ENCODE assay signal across 15 mouse cellular contexts in the genomic region with DNA sequence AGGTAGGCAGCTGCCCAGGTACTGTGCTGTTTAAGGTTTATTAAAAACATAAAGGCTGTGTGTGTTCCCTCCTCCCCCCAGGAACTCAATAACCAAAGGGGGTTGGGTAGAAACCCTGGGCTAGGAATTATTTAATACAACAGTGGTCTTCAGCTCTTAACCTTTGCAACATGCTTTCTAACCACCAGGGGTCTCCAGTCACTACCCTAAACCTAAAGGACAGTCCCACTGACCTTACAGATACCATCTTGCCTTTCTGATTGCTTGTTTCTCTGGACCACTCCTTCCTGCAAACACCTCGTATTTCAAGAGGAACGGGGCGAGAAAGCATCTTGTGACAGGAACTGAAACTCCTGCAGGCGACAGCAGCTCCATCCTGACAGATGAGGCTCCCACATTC.
DNase-seq lines count a peak whose midpoint lies in the region; ATAC-seq and TF ChIP-seq lines count a peak whose summit lies in the region.
"Had no signal": no experiment of that assay in that cellular context is flagged by ENCODE, and none has a peak within 500 bp of the region (broad histone marks: within the 10 kb centered on the region; RNA-seq: fewer than 3 reads in every experiment).

No protein-coding gene starts in this region.

- TF ChIP-seq CTCF in liver, embryonic 14.5 days (IDR thresholded peaks at IDR 0.05; ENCODE audit: low read depth): peak; percentile 23; the same call in 1 of the 2 replicates
- peak; percentile 54 for TF ChIP-seq CTCF in Patski (IDR thresholded peaks at IDR 0.05)

- no peaks in the 10 kb centered on the region for H3K36me3 ChIP-seq in liver, embryonic 14.5 days (replicated peaks; ENCODE audit: control insufficient read depth, insufficient read depth, low read depth)
- no peaks in the 10 kb centered on the region for H3K36me3 ChIP-seq in liver, embryonic 11.5 days (ENCODE audit: control insufficient read depth, insufficient read depth, low read length)
- no peaks in the 10 kb centered on the region for H3K36me3 ChIP-seq in embryonic facial prominence, embryonic 10.5 days (replicated peaks)

- WGBS in liver, embryonic 14.5 days (ENCODE audit: insufficient replicate concordance): 50% methylated on average over 4 of the region's 4 CpGs
- 55% methylated on average over 4 of the region's 4 CpGs for WGBS in liver, embryonic 11.5 days
- WGBS in embryonic facial prominence, embryonic 10.5 days: 69% methylated on average over 4 of the region's 4 CpGs

- no peak overlapping the region for H3K9ac ChIP-seq in liver, embryonic 14.5 days (replicated peaks)
- H3K9ac ChIP-seq in liver, embryonic 11.5 days (ENCODE audit: low read depth, low read length): no peak overlapping the region
- H3K9ac ChIP-seq: hindbrain, embryonic 14.5 days had no signal

- no peak overlapping the region for H3K4me3 ChIP-seq in liver, embryonic 14.5 days (ENCODE audit: insufficient read depth in 1 of 2, low read depth in 2 of 2, low read length in 2 of 2)
- no peak overlapping the region for H3K4me3 ChIP-seq in liver, embryonic 11.5 days (ENCODE audit: low read depth, low read length)
- no peak overlapping the region for H3K4me3 ChIP-seq in embryonic facial prominence, embryonic 10.5 days

- H3K9me3 ChIP-seq in liver, embryonic 14.5 days (ENCODE audit: control insufficient read depth, low read length): no peaks in the 10 kb centered on the region
- no peaks in the 10 kb centered on the region for H3K9me3 ChIP-seq in liver, embryonic 11.5 days (ENCODE audit: control insufficient read depth, low read length)
- H3K9me3 ChIP-seq in embryonic facial prominence, embryonic 10.5 days: no peaks in the 10 kb centered on the region

- no peak for TF ChIP-seq EP300 in liver, embryonic 14.5 days (IDR thresholded peaks at IDR 0.05; ENCODE audit: low read depth)

- POLR2A ChIA-PET in Patski (lab: Charles Lee): no interaction called here

- no peaks in the 10 kb centered on the region for H3K27me3 ChIP-seq in liver, embryonic 14.5 days (ENCODE audit: control insufficient read depth, insufficient read depth, low read length)
- no peaks in the 10 kb centered on the region for H3K27me3 ChIP-seq in liver, embryonic 11.5 days (replicated peaks; ENCODE audit: control insufficient read depth, insufficient read depth, low read length)
- peaks cover 51% of the 10 kb centered on the region for H3K27me3 ChIP-seq in Patski
- no peaks in the 10 kb centered on the region for H3K27me3 ChIP-seq in embryonic facial prominence, embryonic 10.5 days (replicated peaks; ENCODE audit: low read depth, poor library complexity, severe bottlenecking)

- no peaks in the 10 kb centered on the region for H3K4me1 ChIP-seq in liver, embryonic 14.5 days (replicated peaks; ENCODE audit: control insufficient read depth in 2 of 2, insufficient read depth in 2 of 2, low read length in 1 of 2)
- H3K4me1 ChIP-seq in liver, embryonic 11.5 days (replicated peaks; ENCODE audit: control insufficient read depth, insufficient read depth, low read length): no peaks in the 10 kb centered on the region
- 0 out of 2 replicates have a peak, but pooled peaks cover 4% of the 10 kb centered on the region for H3K4me1 ChIP-seq in embryonic facial prominence, embryonic 10.5 days

- H3K27ac ChIP-seq in liver, embryonic 14.5 days: no peak overlapping the region
- H3K27ac ChIP-seq in liver, embryonic 11.5 days (ENCODE audit: low read depth, low read length): no peak overlapping the region
- no peak overlapping the region for H3K27ac ChIP-seq in embryonic facial prominence, embryonic 10.5 days (replicated peaks)
- H3K27ac ChIP-seq: hindbrain, embryonic 14.5 days had no signal

- CTCF ChIA-PET in Patski (lab: Charles Lee): interaction anchor here (1.0 kb wide), 1 partner anchor 9 kb away, joined by 3 read pairs; no protein-coding TSS in a partner anchor

- ATAC-seq in liver, embryonic 14.5 days (ENCODE audit: insufficient read depth): no peak
- ATAC-seq in liver, embryonic 11.5 days (replicated peaks; ENCODE audit: low FRiP score): no peak
- no peak for ATAC-seq in Patski
- ATAC-seq: CD4-positive, CD25-positive, alpha-beta regulatory T cell, adult 4 months had no signal

- H3K4me2 ChIP-seq in liver, embryonic 14.5 days (ENCODE audit: low read depth): no peak overlapping the region
- H3K4me2 ChIP-seq in liver, embryonic 11.5 days: no peak overlapping the region
- H3K4me2 ChIP-seq: hindbrain, embryonic 14.5 days had no signal

- in situ Hi-C loops in Patski (cut with MboI; ENCODE audit: low pct_unique_long_range_greater_than_20kb): no loop called here

- DNase-seq in heart, adult 11 months: peak; percentile 27
- no peak for DNase-seq in heart, adult 18-20 months
- DNase-seq in liver, embryonic 14.5 days (ENCODE audit: low read depth in 3 of 3, low spot score in 3 of 3): no peak
- DNase-seq in liver, embryonic 11.5 days (ENCODE audit: low spot score): no peak
- DNase-seq in A20 (ENCODE audit: low read depth, low spot score) (peak; percentile 10), Patski (ENCODE audit: low read depth, low spot score) (no peak)
- DNase-seq in embryonic facial prominence, embryonic 10.5 days (ENCODE audit: low spot score): no peak
- DNase-seq in urinary bladder, postnatal 14 days (ENCODE audit: low spot score): no peak
- DNase-seq: adrenal gland, adult 8-10 months; cerebellum, adult 9-11 months; gastrocnemius, postnatal 25 days; kidney, adult 2 months; kidney, postnatal 4 days had no signal

Comparison
In these comparisons a context has a peak if more than half of its experiments do, and no peak if none do; other contexts are left out.
1. DNase-seq: peak in heart, adult 11 months (single experiment) and A20 (single experiment); none in heart, adult 18-20 months (0 of 2), liver, embryonic 14.5 days (0 of 3), liver, embryonic 11.5 days (single experiment), Patski (single experiment), embryonic facial prominence, embryonic 10.5 days (single experiment) and urinary bladder, postnatal 14 days (single experiment).